Mouse (Mus musculus) lung, postnatal 0 days (tissue): ENCODE results near the gene Slc1a2. TPM values are rescaled to one million over a fixed set of nuclear protein-coding genes. Genes with fewer than 3 reads are reported as not detected.

Experiments used
- ATAC-seq: fragments of 200-750 bp; cut with Nextera tagmentation; 2 replicates; pipeline ENCODE4 v1.8.0; 2017; ENCODE audit warnings: moderate library complexity
- DNase-seq: peaks from one replicate; pipeline ENCODE4 v3.0.0-alpha.2; 2016; ENCODE audit warnings: low spot score
- H3K27ac ChIP-seq: fragments of 300-500 bp; sonication (generic); 2 replicates; pipeline ENCODE4 v1.5.1; 2014; ENCODE audit warnings: antibody characterized with exemption, mild to moderate bottlenecking, low read length, mixed read lengths
- H3K27me3 ChIP-seq: fragments of 300-500 bp; sonication (generic); replicated peaks from 2 replicates; pipeline ENCODE4 v1.6.1; 2014; ENCODE audit warnings: low read length, mixed read lengths; ENCODE audit not compliant: insufficient read depth
- H3K36me3 ChIP-seq: fragments of 300-500 bp; sonication (generic); 2 replicates; pipeline ENCODE4 v1.6.1; 2014; ENCODE audit warnings: low read length, mixed read lengths; ENCODE audit not compliant: insufficient read depth
- H3K4me1 ChIP-seq: fragments of 300-500 bp; sonication (generic); 2 replicates; pipeline ENCODE4 v1.6.1; 2014; ENCODE audit warnings: antibody characterized with exemption, low read depth, low read length, mixed read lengths; ENCODE audit not compliant: insufficient read depth
- H3K4me2 ChIP-seq: fragments of 300-500 bp; sonication (generic); replicated peaks from 2 replicates; pipeline ENCODE4 v1.6.1; 2014; ENCODE audit warnings: low read depth, mild to moderate bottlenecking, low read length, moderate library complexity, mixed read lengths
- H3K4me3 ChIP-seq: fragments of 300-500 bp; sonication (generic); 2 replicates; pipeline ENCODE4 v1.5.1; 2014; ENCODE audit warnings: low read depth, low read length
- H3K9ac ChIP-seq: fragments of 300-500 bp; sonication (generic); replicated peaks from 2 replicates; pipeline ENCODE4 v1.6.1; 2014; ENCODE audit warnings: low read depth, mild to moderate bottlenecking
- H3K9me3 ChIP-seq: fragments of 300-500 bp; sonication (generic); 2 replicates; pipeline ENCODE4 v1.6.1; 2016; ENCODE audit warnings: low read length, mixed read lengths
- CTCF ChIP-seq: IDR thresholded peaks from 2 replicates; pipeline ENCODE4 v1.5.1; 2016; ENCODE audit warnings: antibody characterized with exemption, mild to moderate bottlenecking
- EP300 ChIP-seq: IDR thresholded peaks from 2 replicates; pipeline ENCODE4 v1.6.1; 2016; ENCODE audit warnings: antibody characterized with exemption, mild to moderate bottlenecking, control low read depth
- WGBS: fragments of 180-500 bp; shearing (Covaris S2); extraction: QIAGEN DNeasy Blood & Tissue Kit; methylation state at CpG from one replicate; pipeline ENCODE4 v1.1.7; 2014; 5-methylcytosine and 5-hydroxymethylcytosine counted together
- polyA plus RNA-seq: library from polyadenylated mRNA; unstranded; fragments of >200 nt; fragmentation: Nextera tagmentation; extraction: Ambion mirVana; gene quantifications from 2 replicates; pipeline ENCODE4 v1.2.1, GENCODE M21; 2015

Slc1a2 gene
- polyA plus RNA-seq, 1 experiment from 2014 or later, result 0.87 TPM

DNA sequence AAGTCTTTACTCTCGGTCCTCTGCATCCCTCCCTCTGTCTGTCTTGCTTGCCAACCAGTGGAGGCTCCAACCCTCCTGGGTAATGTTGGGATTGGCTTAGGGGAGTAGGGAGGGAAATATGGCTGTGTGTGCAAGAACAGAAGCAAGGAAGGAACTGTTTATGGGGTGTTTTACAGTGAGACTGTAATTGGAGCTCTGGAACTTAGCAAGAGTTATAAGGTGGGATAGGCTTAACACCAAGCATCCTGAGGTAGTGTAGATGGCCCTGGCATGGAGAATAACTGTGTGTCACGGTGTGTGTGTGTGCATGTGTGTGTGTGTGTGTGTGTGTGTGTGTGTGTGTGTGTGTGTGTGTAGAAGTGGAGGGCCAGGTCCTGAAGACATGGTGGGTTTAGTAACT, 55.9 kb downstream of the Slc1a2 start:
- no peak overlapping the region for H3K4me3 ChIP-seq
- no peaks in the 10 kb centered on the region for H3K36me3 ChIP-seq
- no peak overlapping the region for H3K27ac ChIP-seq
- H3K9me3 ChIP-seq, result no peaks in the 10 kb centered on the region
- 80% methylated on average over 2 of the region's 2 CpGs for WGBS
- TF ChIP-seq EP300, result no peak
- TF ChIP-seq CTCF, result no peak
- no peak overlapping the region for H3K9ac ChIP-seq
- no peaks in the 10 kb centered on the region for H3K4me1 ChIP-seq
- no peak for DNase-seq
- no peak for ATAC-seq
- no peak overlapping the region for H3K4me2 ChIP-seq
- H3K27me3 ChIP-seq, result no peaks in the 10 kb centered on the region

DNA sequence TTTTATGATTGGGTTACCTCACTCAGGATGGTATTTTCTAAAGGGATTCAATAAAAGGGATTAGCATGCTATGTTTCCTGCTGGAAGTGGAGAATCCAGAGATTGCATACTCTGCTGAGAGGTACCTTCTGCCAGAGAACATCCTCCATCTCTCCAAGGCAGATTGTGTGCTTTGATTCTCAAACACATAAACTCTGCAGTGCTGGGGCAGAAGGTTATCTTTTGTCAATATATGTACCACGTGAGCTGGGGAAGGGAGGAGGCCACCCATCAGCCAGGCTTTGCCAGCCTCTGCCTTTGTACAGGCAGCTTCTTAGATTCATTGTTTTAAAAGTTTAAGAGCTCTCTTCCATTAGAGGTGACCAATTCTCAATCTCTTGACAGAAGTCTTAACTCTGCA, 57.3 kb downstream of the Slc1a2 start:
- no peaks in the 10 kb centered on the region for H3K27me3 ChIP-seq
- H3K27ac ChIP-seq, result no peak overlapping the region
- TF ChIP-seq CTCF (no peak), EP300 (no peak)
- H3K4me3 ChIP-seq, result no peak overlapping the region
- H3K36me3 ChIP-seq, result no peaks in the 10 kb centered on the region
- no peak overlapping the region for H3K4me2 ChIP-seq
- no peak for ATAC-seq
- 12% methylated on average over 1 of the region's 1 CpGs for WGBS
- H3K4me1 ChIP-seq, result no peaks in the 10 kb centered on the region
- no peak overlapping the region for H3K9ac ChIP-seq
- no peaks in the 10 kb centered on the region for H3K9me3 ChIP-seq
- no peak for DNase-seq

DNA sequence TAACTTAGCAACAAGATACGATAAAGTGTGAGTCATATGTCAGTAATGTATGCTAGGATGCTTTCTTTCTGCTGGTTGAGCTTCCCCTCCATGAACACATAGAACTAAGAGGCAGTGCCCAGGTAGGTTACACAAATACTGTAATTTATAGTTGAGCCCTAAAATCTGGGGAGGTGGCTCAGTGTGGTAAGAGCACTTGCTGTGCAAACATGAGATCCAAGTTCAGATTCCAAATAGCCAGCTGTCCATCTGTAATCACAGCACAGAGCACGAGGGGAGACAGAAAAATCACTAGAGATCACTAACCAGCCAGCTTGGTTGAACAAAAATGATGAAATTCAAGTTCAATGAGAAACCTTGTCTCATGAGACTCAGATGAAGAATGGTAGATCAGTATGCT, 63.4 kb downstream of the Slc1a2 start:
- H3K36me3 ChIP-seq, result no peaks in the 10 kb centered on the region
- H3K4me2 ChIP-seq, result no peak overlapping the region
- no peak for DNase-seq
- TF ChIP-seq CTCF, result no peak
- H3K27ac ChIP-seq, result no peak overlapping the region
- ATAC-seq, result no peak
- 57% methylated on average over 2 of the region's 2 CpGs for WGBS
- H3K9ac ChIP-seq, result no peak overlapping the region
- no peak overlapping the region for H3K4me3 ChIP-seq
- H3K9me3 ChIP-seq, result no peaks in the 10 kb centered on the region
- H3K27me3 ChIP-seq, result no peaks in the 10 kb centered on the region
- no peaks in the 10 kb centered on the region for H3K4me1 ChIP-seq

DNA sequence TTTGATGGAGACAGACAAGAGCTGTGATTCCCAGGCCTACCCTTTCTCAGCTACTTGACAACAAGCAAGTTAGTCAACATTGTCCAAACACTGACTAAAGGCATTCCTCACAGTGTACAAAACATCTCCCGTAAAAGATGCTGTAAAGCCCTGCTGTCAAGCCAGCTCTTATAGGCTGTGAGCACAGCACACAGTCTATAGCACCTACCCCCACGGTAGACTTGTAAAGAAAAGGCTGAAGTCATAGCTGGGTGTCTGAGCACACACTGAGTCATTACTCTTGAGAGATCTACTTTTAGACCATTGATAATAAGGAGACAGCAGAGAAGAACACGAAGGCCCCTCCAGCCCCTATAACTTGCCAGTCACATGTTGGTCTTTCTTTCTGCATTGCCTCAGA, 66.6 kb downstream of the Slc1a2 start:
- ATAC-seq (peak; percentile 40), DNase-seq (no peak)
- TF ChIP-seq EP300 (no peak), CTCF (no peak)
- whole genome bisulfite sequencing, result 68% methylated on average over 3 of the region's 3 CpGs
- H3K9ac ChIP-seq, result no peak overlapping the region
- no peak overlapping the region for H3K4me2 ChIP-seq
- no peaks in the 10 kb centered on the region for H3K4me1 ChIP-seq
- no peak overlapping the region for H3K4me3 ChIP-seq
- no peaks in the 10 kb centered on the region for H3K27me3 ChIP-seq
- no peaks in the 10 kb centered on the region for H3K9me3 ChIP-seq
- no peak overlapping the region for H3K27ac ChIP-seq
- no peaks in the 10 kb centered on the region for H3K36me3 ChIP-seq

DNA sequence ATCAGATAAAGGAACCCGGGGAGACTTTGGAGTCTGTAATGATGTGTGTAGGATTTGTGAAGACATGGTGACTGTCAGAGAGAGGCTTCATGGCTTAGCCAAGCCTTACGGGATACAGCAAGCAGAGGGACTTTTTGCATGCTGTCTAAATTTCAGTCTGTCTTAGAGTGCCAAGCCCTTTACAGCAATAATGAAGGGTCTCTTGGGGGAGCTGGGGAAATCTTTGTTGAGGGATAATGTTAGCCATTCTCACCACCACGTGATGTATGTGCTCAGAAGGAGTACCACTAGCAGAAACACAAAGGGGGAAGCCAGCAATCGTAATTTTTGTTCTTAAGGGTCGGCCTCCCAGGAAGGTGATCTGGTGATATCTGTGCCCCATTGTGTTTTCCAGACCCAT, 71.9 kb downstream of the Slc1a2 start:
- ATAC-seq (no peak), DNase-seq (no peak)
- TF ChIP-seq CTCF, result no peak
- no peak for TF ChIP-seq EP300
- Histone ChIP-seq H3K36me3 (no peaks in the 10 kb centered on the region), H3K4me1 (no peaks in the 10 kb centered on the region), H3K9me3 (no peaks in the 10 kb centered on the region), H3K4me2 (no peak overlapping the region), H3K9ac (no peak overlapping the region), H3K27me3 (no peaks in the 10 kb centered on the region), H3K27ac (no peak overlapping the region), H3K4me3 (no peak overlapping the region)
- WGBS, result 67% methylated on average over 5 of the region's 5 CpGs

DNA sequence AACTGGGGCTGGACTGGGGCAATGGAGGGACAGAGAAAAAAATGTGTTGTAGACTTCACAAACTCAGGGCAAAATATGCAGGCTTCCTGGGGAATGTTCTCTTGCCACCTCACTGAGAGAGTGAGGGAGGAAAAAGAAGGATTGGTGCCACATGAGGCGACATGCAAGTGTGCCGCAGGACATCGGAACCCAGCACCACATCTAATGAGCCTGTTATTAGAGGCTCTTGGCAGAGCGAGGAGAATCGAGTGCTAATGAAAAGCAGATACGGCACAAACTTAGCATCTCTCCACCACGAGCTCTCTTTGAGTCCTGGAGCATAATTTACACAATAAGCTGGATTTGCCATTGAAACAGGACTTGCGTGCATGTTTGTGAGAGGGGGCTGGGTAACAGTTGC, 72.3 kb downstream of the Slc1a2 start:
- no peak overlapping the region for H3K4me3 ChIP-seq
- no peak overlapping the region for H3K9ac ChIP-seq
- H3K36me3 ChIP-seq, result no peaks in the 10 kb centered on the region
- no peak overlapping the region for H3K4me2 ChIP-seq
- no peak for TF ChIP-seq EP300
- TF ChIP-seq CTCF, result no peak
- WGBS, result 75% methylated on average over 8 of the region's 8 CpGs
- no peaks in the 10 kb centered on the region for H3K27me3 ChIP-seq
- ATAC-seq (no peak), DNase-seq (no peak)
- no peaks in the 10 kb centered on the region for H3K9me3 ChIP-seq
- no peaks in the 10 kb centered on the region for H3K4me1 ChIP-seq
- no peak overlapping the region for H3K27ac ChIP-seq

DNA sequence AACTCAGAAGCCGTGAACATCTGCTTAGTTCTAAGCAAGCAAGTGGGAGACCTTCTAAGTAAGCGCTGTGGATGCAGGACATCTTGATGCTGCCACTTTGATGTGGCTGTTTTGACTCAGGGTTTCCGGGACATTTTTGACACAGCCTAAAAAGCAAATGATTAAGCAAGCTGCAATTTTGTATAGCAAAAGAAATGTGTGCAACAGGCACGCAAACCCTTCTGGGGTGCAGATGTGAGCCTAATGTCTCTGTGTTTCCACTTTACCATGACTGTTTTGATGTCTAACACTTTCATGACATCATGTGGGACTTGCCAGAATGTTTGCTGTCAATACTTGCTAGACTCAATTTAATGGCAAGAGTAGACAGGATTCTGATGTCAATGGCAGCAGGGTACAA, 74.7 kb downstream of the Slc1a2 start:
- Histone ChIP-seq H3K4me3 (no peak overlapping the region), H3K4me1 (no peaks in the 10 kb centered on the region), H3K9ac (no peak overlapping the region), H3K27ac (no peak overlapping the region), H3K4me2 (no peak overlapping the region), H3K36me3 (no peaks in the 10 kb centered on the region), H3K27me3 (no peaks in the 10 kb centered on the region), H3K9me3 (no peaks in the 10 kb centered on the region)
- WGBS, result 64% methylated on average over 4 of the region's 4 CpGs
- DNase-seq, result peak; percentile 24
- TF ChIP-seq EP300 (0 out of 2 replicates have a peak, but pooled peaks have one; percentile 29), CTCF (no peak)
- ATAC-seq, result peak; percentile 52
